Mouse (Mus musculus) liver, adult 2 months (tissue): ENCODE results near the gene Gpam. TPM values are rescaled to one million over a fixed set of nuclear protein-coding genes. Genes with fewer than 3 reads are reported as not detected.

Experiments
- DNase-seq: peaks from one replicate; pipeline ENCODE4 v3.0.0-alpha.2; 2011; ENCODE audit warnings: low read depth, low spot score; ENCODE audit errors: extremely low read depth
- H3K27ac ChIP-seq: fragments of 200-500 bp; replicated peaks from 2 replicates; pipeline ENCODE4 v1.5.1; 2012; ENCODE audit warnings: low read depth, mild to moderate bottlenecking, control low read depth, inconsistent platforms, low read length; ENCODE audit not compliant: insufficient read depth
- H3K27me3 ChIP-seq: fragments of 200-500 bp; 2 replicates; pipeline ENCODE4 v1.6.1; 2012; ENCODE audit warnings: mild to moderate bottlenecking, moderate library complexity, low read length, inconsistent platforms; ENCODE audit not compliant: control insufficient read depth, insufficient read depth
- H3K36me3 ChIP-seq: fragments of 200-500 bp; 2 replicates; pipeline ENCODE4 v1.6.1; 2012; ENCODE audit warnings: low read length, inconsistent platforms; ENCODE audit not compliant: control insufficient read depth, insufficient read depth
- H3K4me1 ChIP-seq: fragments of 200-500 bp; 2 replicates; pipeline ENCODE4 v1.6.1; 2011; ENCODE audit warnings: low read length; ENCODE audit not compliant: control insufficient read depth, insufficient read depth
- H3K4me3 ChIP-seq: fragments of 200-500 bp; 2 replicates; pipeline ENCODE4 v1.5.1; 2011; ENCODE audit warnings: low read depth, mild to moderate bottlenecking, control low read depth, low read length, moderate library complexity; ENCODE audit not compliant: insufficient read depth
- H3K79me2 ChIP-seq: fragments of 200-500 bp; 2 replicates; pipeline ENCODE4 v1.6.1; 2012; ENCODE audit warnings: inconsistent platforms, mild to moderate bottlenecking, low read length, moderate library complexity; ENCODE audit not compliant: control insufficient read depth, insufficient read depth
- H3K9ac ChIP-seq: fragments of 200-500 bp; 2 replicates; pipeline ENCODE4 v1.6.1; 2012; ENCODE audit warnings: low read depth, mild to moderate bottlenecking, control low read depth, inconsistent platforms, low read length
- CTCF ChIP-seq: fragments of 200-500 bp; IDR thresholded peaks from 2 replicates; pipeline ENCODE4 v1.5.1; 2011; ENCODE audit warnings: low read depth, low read length, control low read depth
- POLR2A ChIP-seq: fragments of 200-500 bp; IDR thresholded peaks from 2 replicates; pipeline ENCODE4 v1.6.1; 2011; ENCODE audit warnings: low read length, control low read depth; ENCODE audit not compliant: insufficient read depth; ENCODE audit errors: extremely low read depth
- WGBS: fragments of 180-500 bp; shearing (Covaris S2); methylation state at CpG from one replicate; pipeline ENCODE4 v1.1.7; 2018; 5-methylcytosine and 5-hydroxymethylcytosine counted together
- polyA plus RNA-seq: library from polyadenylated mRNA; depleted of rRNA; stranded (reverse); fragments of >200 nt; gene quantifications from 2 replicates; pipeline ENCODE4 v1.2.3, GENCODE M21; 2012; rRNA removed
- total RNA-seq: library from RNA; depleted of rRNA; stranded (reverse); fragments of >200 nt; gene quantifications from 2 replicates; pipeline ENCODE4 v1.2.3, GENCODE M21; 2014; rRNA removed

Gene Gpam
- total and polyA plus RNA-seq, 2 experiments = 102 to 261 TPM

DNA sequence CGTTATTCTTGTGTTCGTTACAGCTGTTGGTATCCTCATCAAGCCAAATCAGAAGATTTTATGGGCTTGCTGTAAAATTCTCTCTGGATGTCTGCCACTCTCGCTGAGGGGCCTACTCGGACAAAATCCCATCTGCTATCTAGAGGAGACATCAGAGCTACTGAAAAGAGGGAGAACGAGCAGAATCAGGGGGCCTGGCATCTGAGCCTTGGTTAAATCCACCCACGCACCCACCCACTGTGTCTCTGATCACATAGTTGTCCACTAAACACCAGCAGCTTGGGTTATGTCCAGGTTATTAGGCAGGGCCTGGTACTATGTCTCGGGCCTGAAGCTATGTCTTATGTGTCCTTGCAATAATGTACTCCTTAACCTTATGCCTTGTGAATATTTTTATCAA lies 89.6 kb downstream of the Gpam start:
- Histone ChIP-seq H3K36me3 (no peaks in the 10 kb centered on the region), H3K27me3 (no peaks in the 10 kb centered on the region), H3K4me1 (no peaks in the 10 kb centered on the region), H3K27ac (no peak overlapping the region), H3K4me3 (no peak overlapping the region), H3K9ac (no peak overlapping the region), H3K79me2 (no peaks in the 10 kb centered on the region)
- WGBS = 78% methylated on average over 7 of the region's 7 CpGs
- DNase-seq = no peak
- TF ChIP-seq POLR2A (no peak), CTCF (no peak)

- H3K36me3 ChIP-seq = no peaks in the 10 kb centered on the region
- no peak for DNase-seq
- 58% methylated on average over 1 of the region's 1 CpGs for WGBS
- H3K4me1 ChIP-seq = no peaks in the 10 kb centered on the region
- no peak overlapping the region for H3K27ac ChIP-seq
- H3K27me3 ChIP-seq = no peaks in the 10 kb centered on the region
- no peak for TF ChIP-seq POLR2A
- TF ChIP-seq CTCF = no peak
- H3K79me2 ChIP-seq = no peaks in the 10 kb centered on the region
- no peak overlapping the region for H3K4me3 ChIP-seq
- H3K9ac ChIP-seq = no peak overlapping the region
These were observed 108.2 kb downstream of the Gpam start for GRCm38 (mm10) chr19:55018872-55019271.

Other genes with a start within 250 kb of the Gpam start
- gene Tectb, start 53.5 kb upstream of the Gpam start, total RNA-seq = 0.18 and 0.20 TPM in 2 replicates
- 0.07 TPM in 1 of 2 replicates, not detected in the other for gene Tectb, start 53.5 kb upstream of the Gpam start, polyA plus RNA-seq
- not detected in 2 replicates for gene Gucy2g, start 114.0 kb upstream of the Gpam start, total RNA-seq
- 0.04 TPM in 2 replicates for gene Gucy2g, start 114.0 kb upstream of the Gpam start, polyA plus RNA-seq
- 1,037 and 1,190 TPM in 2 replicates for gene Acsl5, start 124.7 kb upstream of the Gpam start, total RNA-seq
- 206 and 249 TPM in 2 replicates for gene Acsl5, start 124.7 kb upstream of the Gpam start, polyA plus RNA-seq
- 60.1 and 64.0 TPM in 2 replicates for gene Zdhhc6, start 188.8 kb upstream of the Gpam start, total RNA-seq
- 18.1 and 19.5 TPM in 2 replicates for gene Zdhhc6, start 188.8 kb upstream of the Gpam start, polyA plus RNA-seq
- gene Vti1a, start 189.1 kb upstream of the Gpam start, total RNA-seq = 12.7 and 14.8 TPM in 2 replicates
- 5.2 and 6.1 TPM in 2 replicates for gene Vti1a, start 189.1 kb upstream of the Gpam start, polyA plus RNA-seq